Mouse (Mus musculus): ENCODE results near the gene Anxa4. TPM values are rescaled to one million over a fixed set of nuclear protein-coding genes. Genes with fewer than 3 reads are reported as not detected.
A peak's percentile ranks its signal among the peaks of the same experiment; 100 is the strongest.

Gene Anxa4
- total RNA-seq, 2 experiments from 2014 or later: 4.6 to 6.3 TPM

DNA sequence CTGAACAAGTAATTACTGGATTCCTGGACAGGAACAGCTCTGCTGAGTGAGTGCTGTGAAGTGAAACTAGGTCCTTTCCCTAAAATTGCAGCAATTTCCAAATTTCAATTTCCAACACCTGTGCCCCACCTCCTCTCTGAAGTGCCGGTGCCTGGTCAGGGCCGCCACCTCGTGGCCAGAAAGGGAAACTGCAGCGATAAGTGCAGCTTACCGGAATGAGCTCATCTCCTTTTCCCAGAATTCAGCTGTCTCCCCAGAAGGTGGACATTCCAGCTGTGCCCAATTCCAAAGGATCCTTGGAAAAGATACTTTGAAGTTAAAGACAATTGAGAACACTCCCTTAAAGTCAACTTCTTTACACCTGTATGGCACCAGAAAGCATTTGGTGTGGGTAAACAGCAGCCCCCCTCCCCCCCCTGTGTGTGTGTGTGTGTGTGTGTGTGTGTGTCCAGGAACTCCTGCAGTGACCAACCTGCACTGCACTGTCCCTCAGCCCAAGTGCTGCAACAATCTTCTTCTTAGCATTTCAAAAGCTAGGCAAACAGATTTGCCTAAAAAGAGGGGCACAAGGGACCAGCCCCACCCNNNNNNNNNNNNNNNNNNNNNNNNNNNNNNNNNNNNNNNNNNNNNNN, 13.2 kb upstream of the Anxa4 start:
- intact Hi-C loops (cut with DNase I): loop anchor here (1.0 kb wide), 1 partner anchor 59 kb away; no protein-coding TSS in a partner anchor
- DNase-seq (ENCODE audit: low spot score in 2 of 2): peak; percentile 76 to 83

DNA sequence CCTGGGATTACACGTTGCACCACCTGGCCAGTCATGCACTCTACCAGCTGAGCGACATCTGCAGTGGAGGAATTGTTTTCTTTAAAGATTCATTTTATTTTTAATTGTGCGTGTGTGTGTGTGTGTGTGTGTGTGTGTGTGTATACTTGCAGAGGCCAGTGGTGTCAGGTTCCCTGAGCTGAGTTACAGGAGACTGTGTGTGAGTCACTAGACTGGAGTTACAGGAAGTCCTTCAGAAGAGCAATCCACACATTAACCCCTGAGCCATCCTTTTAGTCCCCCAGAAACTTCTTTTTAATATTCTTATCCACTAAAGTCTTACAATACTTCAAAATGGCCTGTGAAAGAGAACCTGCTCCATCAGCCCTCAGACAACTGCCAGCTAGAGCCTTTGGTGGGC, 11.3 kb upstream of the Anxa4 start:
- no peak for DNase-seq (ENCODE audit: low spot score in 2 of 2)
- intact Hi-C loops (cut with DNase I): no loop called here

DNA sequence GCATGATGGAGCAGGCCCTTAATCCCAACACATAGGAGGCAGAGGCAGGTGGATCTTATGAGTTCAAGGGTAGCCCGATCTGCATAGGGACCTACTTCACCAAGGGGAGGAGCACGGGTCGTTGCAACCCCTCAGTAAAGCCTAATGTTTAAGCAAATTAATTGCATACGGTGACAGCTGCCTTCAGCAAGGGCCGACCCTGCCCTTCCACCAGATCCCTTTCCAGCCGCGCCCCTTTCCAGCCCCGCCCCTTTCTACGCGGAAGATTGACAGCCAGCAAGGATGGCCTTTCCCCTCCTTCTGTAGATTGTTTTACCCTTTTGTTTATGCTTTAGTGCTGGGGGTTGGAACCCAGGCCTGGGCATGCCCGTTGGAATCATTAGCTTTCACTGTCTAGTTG, 8.0 kb upstream of the Anxa4 start:
- intact Hi-C loops (cut with DNase I): no loop called here
- DNase-seq (ENCODE audit: low spot score in 2 of 2): no peak

DNA sequence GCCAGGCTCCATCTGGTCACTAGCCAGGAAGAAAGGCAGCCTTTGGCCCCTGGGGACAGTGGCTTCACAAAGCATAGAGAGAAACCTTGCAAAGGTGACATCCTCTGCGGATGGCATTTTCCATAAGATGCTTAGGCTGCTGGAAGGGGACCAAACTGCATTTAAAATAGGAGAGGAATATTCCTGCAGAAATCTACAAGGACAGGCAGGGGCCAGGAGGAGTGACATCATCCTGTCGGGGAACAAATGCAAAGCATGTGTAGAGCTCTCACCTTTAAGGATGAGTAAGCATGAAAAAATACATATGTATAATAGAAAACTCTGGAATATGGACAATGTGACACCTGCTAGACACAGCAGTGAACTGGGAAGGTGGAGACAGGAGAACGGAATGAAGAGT, 7.1 kb upstream of the Anxa4 start:
- intact Hi-C loops (cut with DNase I): no loop called here
- no peak for DNase-seq (ENCODE audit: low spot score in 2 of 2)

DNA sequence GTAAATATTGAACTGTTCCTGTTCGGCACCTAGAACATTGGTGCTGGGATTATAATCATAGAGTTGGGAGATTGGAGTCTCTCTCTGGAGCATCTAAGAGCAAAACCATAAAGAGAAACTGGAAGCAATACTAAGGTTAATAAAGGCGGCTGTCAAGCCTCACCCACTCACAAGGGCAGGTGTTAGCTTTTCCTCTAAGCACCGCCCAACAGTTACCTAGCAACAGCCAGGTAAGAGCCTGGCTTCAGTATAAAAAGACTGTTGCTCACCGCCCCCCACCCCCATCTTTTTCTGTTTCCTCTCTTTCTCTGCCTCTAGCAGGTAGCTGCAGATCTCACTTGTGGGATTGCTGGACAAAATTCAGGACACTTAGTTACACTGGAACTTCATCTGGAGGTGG, 4.1 kb upstream of the Anxa4 start:
- no peak for DNase-seq (ENCODE audit: low spot score in 2 of 2)
- intact Hi-C loops (cut with DNase I): no loop called here

DNA sequence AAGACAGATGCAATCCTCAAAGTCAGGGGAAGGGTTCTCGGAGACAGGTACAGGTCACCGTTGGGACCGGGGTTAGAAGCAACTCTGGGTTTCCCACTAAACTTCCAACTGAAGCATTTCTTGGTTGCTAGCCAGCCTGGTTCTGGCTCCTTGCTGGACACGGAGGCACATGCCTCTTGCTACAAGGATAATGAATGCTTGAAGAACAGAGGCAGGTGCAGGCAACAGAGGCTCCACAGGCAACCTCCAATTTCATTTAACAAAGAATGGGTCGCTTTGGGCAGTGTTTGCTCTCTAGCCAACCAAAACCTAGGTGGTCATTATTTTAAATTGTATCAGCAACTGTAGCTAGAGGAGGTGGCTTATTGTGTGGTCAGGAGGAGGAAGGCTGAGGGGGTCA, 573 bp upstream of the Anxa4 start:
- no peak for DNase-seq (ENCODE audit: low spot score in 2 of 2)
- intact Hi-C loops (cut with DNase I): no loop called here

DNA sequence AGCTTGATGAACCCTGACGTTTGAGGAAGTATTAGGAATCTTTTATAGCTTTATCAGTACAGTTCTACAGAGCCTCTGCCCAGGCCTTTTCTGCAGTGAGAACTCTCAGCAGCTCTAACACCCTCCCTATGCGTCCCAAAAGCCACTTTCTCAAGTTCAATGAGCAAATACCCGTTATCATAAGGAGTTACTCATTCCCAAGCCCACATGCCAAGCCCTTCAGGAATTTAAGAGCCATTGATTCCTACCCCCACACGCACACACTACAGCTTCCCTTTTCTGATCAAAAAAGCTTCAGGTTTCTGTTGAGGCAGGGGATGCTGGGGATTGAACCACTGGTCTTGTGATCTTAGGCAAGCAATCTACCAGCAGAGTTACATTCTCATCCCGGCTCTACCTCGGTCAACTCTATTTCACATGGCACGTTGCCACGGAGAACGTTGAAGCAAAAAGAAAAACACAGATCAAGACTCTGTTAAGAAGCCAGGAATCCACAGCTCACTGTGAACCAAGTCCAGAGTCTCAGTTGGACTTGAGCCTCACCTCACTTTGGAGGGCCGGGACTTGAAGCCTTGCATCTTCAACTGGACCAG, 2.9 kb downstream of the Anxa4 start:
- intact Hi-C loops (cut with DNase I): no loop called here
- DNase-seq (ENCODE audit: low spot score in 2 of 2): no peak

DNA sequence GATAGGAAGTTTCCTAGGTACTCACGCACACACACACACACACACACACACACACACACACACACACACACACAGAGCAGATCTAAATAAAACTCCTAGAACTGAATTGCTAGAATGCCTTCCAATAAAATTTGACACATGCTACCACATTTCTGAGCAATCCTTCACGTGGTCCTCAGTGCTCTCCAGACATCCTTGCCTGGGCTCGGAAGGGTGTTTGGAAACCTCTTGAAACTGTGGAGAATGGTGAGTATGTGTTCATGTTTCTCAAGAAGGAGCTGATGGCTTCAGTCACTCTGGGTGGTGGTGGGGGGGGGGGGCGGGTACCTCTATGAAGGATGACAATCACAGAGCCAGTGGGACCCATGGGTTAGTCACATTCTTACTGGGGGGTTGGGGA, 5.1 kb downstream of the Anxa4 start:
- intact Hi-C loops (cut with DNase I): no loop called here
- DNase-seq (ENCODE audit: low spot score in 2 of 2): no peak

DNA sequence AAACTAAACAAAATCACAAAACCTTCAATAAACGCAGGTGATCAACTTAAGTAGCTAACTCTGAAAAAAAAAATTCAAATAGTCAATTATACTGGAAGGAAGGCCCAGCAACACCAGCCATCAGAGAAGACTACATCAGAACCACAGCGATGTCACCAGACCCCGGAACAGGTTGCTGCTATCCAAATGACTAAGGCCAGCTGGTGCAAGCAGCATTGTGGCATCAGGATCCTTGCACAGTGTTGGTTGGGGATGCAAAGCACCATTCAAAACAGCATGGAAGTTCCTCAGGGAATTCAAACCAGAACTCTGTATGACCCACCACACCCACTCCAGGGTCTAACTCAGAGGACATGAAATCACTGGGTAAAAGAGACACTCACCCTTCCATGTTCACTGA, 6.8 kb downstream of the Anxa4 start:
- intact Hi-C loops (cut with DNase I): no loop called here
- DNase-seq (ENCODE audit: low spot score in 2 of 2): no peak

DNA sequence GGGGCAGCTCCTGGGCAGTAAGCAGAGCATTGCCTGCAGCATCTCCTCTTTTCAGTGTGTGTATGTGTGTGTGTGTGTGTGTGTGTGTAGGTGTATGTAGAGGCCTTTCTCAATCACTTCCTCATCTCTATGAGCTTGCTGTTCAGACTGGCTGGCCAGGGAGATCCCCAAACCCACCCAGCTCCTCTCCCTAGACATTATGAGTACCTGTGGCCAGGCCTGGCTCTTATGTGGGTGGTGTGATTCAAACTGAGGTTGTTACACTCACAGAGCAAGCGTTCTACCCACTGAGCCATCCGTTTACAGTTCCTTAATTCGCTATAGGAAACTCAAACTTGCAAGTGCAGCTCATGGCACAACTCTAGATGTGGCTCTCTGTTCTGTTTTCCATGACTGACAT, 8.6 kb downstream of the Anxa4 start:
- no peak for DNase-seq (ENCODE audit: low spot score in 2 of 2)
- intact Hi-C loops (cut with DNase I): no loop called here

DNA sequence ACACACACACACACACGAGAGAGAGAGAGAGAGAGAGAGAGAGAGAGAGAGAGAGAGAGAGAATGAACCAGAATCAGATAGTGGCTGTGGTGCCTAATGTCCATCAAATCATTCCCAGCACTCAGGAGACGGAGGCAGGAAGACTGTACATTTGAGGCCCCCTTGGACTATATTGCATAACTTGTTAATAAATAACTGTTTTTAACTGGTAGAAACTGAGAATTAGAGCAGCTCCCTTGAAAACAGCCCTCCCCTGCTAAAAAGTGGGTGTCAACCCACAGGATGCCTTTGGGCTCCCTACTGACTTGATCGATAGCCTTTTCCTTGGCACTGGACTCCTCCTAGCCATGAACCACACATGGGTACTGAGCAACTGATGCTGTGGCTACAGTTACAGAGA, 11.0 kb downstream of the Anxa4 start:
- intact Hi-C loops (cut with DNase I): no loop called here
- no peak for DNase-seq (ENCODE audit: low spot score in 2 of 2)

DNA sequence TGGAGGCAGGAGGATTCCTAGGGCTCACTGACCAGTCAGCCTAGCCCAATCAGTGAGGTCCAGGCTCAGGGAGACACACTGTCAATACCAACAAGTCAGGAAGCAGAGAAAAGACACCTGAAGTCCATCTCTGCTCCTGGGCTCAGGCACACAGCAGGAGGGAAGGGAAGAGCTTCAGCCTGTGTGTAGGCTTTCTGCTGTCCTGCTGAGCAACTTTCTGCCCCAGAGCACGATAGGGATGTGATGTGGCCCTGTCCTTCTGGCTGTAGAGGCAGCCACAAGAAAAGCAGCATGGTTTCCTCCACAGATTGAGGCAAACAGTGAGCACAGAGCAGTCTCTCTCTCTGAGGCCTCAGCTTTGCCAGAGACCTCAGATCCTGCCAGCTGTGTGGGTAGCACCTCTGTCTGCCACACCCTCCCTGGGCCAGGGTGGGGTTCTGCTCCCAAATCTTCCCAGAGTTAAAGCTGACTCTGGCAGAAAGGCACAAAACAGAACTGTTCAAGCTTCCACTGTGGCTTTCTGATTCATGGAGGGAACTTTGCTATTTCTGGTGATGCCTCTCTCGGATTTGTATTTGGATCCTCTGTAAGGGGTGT, 11.9 kb downstream of the Anxa4 start:
- no peak for DNase-seq (ENCODE audit: low spot score in 2 of 2)
- intact Hi-C loops (cut with DNase I): no loop called here

DNA sequence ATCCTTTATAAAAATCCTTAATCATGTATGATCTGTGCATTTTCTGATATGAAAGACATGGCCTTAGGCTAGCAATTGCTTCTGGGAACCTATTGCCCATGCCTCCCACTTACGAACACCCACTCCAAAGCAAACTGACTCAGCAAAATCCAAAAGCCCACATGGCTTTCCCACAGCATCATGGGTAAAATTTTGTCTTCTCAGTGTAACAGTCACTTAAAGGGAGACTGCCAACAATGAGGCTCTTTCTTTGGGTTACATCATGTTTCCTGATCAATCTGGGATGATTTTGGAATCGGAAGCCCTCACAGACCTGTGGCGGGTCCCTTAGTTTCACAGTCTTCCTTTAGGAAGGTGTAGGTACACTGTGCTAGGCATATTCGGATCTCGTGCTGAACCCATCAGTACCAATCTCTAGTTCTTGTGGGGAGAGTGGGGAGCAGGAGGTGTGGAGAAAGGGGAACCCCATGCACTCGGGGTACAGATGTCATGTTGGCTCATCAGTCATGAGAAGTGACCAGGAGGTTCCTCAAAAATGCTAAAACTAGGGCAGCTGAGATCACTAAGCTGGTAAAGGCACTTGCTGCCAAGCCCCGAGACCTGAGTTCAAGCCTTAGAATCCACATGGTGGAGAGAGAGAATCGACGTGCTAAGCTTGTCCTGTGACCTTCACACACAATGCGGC, 14.3 kb downstream of the Anxa4 start:
- intact Hi-C loops (cut with DNase I): no loop called here
- no peak for DNase-seq (ENCODE audit: low spot score in 2 of 2)

DNA sequence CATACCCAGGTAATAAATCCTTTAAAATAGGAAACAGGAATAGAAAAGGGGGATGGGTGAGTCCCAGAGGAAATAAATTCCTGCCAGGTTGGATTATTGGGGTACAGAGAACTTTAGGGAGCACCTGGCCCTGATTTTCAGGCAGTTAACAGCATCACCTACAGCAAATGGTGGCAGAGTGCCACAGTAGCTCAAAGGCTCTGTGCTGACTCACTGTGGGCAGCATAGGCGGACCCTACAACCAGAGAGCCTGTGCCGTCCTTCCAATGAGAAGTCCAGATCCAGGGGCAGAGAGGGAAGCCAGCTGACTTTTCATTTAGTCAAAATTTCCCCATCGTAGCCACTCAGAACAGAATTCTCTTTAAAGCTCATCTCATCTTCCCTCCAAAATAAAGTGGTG, 16.2 kb downstream of the Anxa4 start:
- no peak for DNase-seq (ENCODE audit: low spot score in 2 of 2)
- intact Hi-C loops (cut with DNase I): no loop called here

DNA sequence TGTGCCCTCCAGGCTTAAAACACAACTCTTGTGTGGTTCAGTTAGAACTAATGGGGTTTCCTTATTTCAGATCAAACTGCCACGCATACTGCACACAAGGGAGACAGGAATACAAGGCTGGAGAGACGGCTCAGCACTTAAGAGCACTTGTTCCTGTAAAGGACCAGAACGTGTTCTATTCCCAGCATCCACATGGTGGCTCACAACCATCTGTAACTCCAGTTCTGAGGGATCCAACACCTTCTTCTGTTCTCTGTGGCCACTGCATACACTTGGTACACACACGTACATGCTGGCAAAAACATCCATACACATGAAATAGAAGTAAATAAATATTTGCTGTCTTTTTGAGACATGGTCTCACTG, 16.7 kb downstream of the Anxa4 start:
- intact Hi-C loops (cut with DNase I): no loop called here
- DNase-seq (ENCODE audit: low spot score in 2 of 2): peak; percentile 25 to 31

DNA sequence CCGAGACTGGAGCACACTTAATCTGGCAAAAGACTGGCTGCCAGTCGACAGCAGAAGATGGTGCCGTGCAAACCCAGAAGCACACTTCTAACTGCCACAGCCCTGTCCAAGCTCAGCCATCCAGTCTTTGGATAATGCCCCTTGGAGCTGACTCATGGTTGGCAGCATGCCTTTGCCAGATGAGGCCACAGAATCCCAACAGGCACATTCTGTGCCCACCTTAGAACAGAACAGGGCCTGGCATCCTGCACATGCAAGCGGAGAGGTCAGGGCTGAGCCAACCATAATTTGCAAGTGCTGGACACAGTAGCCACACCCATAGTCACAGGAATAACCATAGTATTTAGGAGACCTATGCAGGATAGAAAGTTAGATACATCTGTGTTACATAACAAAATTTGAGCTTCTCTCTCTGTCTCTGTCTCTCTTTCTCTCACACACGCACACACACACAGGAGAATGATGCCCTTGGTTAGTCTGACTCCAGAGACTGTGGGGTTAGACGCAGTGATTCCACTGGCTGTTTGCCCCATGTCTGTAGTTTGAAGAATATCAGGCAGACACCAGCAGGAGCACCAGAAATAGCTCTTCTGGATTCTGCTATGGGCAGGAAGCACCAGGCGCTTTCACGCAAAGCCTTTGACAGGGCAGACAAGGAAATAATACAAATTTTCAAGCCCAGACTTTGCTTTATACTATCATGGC, 17.2 kb downstream of the Anxa4 start:
- peak; percentile 11 to 30 for DNase-seq (ENCODE audit: low spot score in 2 of 2)
- intact Hi-C loops (cut with DNase I): no loop called here

DNA sequence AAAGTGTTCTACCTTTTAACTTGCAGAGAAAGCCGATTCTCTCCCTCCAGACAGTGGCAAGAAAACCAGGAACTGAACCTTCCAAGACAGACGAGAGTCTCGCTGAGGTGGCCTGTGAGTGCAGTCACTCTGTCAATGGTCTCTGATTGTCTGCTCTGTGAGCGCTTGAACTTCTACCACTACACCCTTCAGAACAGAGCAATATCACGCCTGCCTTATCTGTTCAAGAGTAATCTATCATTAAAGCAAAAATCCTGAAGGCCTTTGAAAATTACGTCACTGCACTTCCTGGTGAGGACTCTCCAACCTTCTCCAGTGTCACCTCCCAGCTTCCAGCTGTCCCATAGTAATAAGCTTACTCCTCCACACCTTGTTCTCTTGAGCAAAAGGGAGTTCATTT, 18.4 kb downstream of the Anxa4 start:
- intact Hi-C loops (cut with DNase I): no loop called here
- no peak for DNase-seq (ENCODE audit: low spot score in 2 of 2)

DNA sequence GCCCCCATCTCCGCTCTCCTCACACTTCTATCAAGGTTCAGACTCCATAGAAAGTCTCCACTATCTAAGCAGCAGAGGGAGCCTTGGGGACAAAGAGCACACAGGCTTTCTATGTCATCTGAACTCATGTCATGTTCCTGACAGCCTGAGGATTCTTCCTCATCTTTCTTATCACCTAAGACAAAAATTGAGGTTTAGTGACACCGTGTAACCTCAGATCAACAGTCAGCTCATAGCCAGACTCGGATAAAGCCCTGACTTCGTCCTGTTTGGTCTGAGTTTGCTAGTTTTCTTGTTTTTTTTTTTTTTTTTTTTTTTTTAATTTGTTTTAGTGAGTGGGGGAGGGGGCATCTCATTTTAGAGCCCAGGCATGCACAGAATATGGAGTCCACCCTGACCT, 19.6 kb downstream of the Anxa4 start:
- intact Hi-C loops (cut with DNase I): no loop called here
- no peak for DNase-seq (ENCODE audit: low spot score in 2 of 2)

DNA sequence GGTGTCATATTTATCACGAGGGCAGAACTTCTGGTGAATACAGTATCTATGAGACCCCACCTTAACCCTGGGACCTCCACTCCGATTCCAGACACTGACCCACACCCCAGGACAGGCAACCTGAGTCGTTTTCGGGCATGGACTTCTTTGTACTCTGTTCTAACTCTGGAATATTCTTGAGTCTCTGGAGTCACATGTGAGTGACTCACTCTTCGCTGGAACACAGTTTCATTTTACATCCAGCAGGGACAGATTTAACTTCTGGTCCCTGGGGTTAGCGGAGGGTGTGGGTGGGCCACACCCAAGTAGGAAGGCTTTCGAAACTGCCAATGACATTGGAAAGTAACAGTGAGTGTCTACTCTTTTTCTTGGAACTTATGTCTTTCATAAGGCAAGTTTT, 20.8 kb downstream of the Anxa4 start:
- intact Hi-C loops (cut with DNase I): no loop called here
- peak; percentile 25 to 33 for DNase-seq (ENCODE audit: low spot score in 2 of 2)

DNA sequence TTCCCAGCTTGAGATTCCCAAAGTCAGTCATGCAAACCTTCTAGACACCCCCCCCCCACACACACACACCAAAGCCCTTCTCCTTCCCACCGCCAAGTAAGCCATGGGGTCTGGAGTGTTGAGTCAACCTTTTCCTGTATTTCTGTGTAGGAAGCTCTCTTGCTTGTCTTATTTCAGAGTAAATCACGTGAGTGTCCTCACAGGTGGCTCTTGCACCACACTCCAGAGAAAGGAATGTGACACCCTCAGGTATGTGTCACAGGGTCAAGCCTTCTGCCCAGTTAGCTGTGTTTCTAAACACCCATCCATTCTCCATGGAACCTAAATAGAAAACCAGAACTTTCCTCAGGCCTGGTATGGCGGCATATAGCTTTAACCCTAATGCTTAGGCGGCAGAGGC, 24.4 kb downstream of the Anxa4 start:
- intact Hi-C loops (cut with DNase I): no loop called here
- no peak for DNase-seq (ENCODE audit: low spot score in 2 of 2)

All from left cerebral cortex, postnatal 36 days (tissue).